Mouse (Mus musculus): ENCODE measurements around the gene Calm3. TPM values are rescaled to one million over a fixed set of nuclear protein-coding genes. Genes with fewer than 3 reads are reported as not detected.
"Not testable (repeated sequence)": the region's sequence is repeated elsewhere in the genome, so short reads cannot be mapped to it uniquely, and the experiment has no call there.

The Calm3 gene
- polyA plus RNA-seq (2015; fragmentation: Nextera tagmentation; extraction: Ambion mirVana): 79.0 and 83.9 TPM in 2 replicates

DNA sequence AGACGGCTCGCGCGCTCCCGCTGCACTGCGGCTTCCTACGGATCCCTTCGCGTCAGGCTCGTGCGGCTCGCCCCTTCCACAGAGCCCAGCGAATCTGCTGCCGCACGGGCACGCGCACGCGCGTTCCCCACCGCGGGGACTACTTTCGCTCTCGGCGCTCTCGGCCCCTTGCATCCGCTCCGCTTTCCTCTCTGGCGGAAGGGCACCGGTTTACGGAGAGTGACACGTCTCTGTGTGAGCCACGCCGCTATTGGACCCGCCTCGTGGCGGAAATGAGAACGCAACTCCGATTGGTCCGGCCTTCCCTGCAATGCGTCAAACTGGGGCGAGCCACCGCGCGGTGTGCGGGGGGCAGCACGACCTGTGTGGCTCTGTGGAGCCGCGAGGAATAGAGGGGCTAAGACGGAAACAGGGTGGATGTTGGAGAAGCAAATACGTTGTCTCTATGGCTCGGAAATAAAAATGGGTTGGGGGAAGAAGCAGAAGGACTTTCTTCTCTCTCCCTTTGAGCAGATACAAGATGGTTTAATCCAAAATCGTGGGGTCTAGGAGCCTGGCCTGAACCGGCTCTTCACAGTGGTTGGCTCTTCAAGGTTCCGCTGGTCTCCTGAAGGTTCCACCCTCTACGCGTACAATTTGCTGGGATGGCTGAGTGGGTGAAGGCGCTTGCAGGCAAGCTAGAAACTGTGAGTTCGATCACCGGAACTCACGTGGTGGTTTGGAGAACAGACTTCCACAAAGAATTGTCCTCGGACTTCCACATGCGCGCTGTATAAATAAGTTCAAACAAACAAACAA, at the start of gene Calm3:
Gene Calm3 (minus strand): TSS at position 78 of the 798 bp plus-strand sequence.
- ATAC-seq (ENCODE audit: insufficient read depth): peak; percentile 91
- peak within 1 kb of the TSS; percentile 97 for H3K9ac ChIP-seq
- no peaks in the 10 kb centered on the region for H3K27me3 ChIP-seq
- peak within 1 kb of the TSS; percentile 85 for H3K4me2 ChIP-seq
- peaks cover 46% of the 10 kb centered on the region for H3K4me1 ChIP-seq (replicated peaks)
- peaks cover 16% of the 10 kb centered on the region for H3K36me3 ChIP-seq (replicated peaks)
- H3K4me3 ChIP-seq (replicated peaks): peak within 1 kb of the TSS; percentile 98
- WGBS (ENCODE audit: insufficient replicate concordance): 1% methylated on average over 64 of the region's 64 CpGs
- H3K9me3 ChIP-seq (replicated peaks): no peaks in the 10 kb centered on the region
- peak within 1 kb of the TSS; percentile 93 for H3K27ac ChIP-seq (replicated peaks)

DNA sequence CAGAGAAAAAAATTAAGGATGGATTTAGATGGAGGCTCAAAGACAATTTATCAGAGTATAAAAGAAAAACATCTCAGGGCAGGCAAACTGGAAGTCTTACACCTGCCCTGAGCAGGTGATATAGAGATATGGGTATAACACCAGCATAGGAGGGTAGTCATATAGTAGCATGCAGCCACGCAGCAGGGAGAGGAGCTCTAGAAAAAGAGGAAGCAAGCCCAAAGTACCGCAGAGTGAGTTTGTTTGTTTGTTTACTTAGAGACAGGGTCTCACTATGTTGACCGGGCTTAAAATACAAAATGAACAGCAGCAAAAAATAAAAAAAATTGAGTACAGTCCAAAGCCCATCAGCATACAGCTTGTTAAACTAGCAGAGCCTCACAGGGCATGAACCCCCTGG, 47.2 kb upstream of the Calm3 start:
- Histone ChIP-seq H3K9me3 (replicated peaks) (no peaks in the 10 kb centered on the region), H3K9ac (no peak overlapping the region), H3K4me1 (replicated peaks) (peaks cover 4% of the 10 kb centered on the region; the same call in 1 of the 2 replicates), H3K4me3 (replicated peaks) (no peak overlapping the region), H3K36me3 (replicated peaks) (no peaks in the 10 kb centered on the region), H3K27me3 (no peaks in the 10 kb centered on the region), H3K27ac (replicated peaks) (no peak overlapping the region), H3K4me2 (no peak overlapping the region)
- 30% methylated on average over 3 of the region's 3 CpGs for WGBS (ENCODE audit: insufficient replicate concordance)
- ATAC-seq (ENCODE audit: insufficient read depth): no peak

DNA sequence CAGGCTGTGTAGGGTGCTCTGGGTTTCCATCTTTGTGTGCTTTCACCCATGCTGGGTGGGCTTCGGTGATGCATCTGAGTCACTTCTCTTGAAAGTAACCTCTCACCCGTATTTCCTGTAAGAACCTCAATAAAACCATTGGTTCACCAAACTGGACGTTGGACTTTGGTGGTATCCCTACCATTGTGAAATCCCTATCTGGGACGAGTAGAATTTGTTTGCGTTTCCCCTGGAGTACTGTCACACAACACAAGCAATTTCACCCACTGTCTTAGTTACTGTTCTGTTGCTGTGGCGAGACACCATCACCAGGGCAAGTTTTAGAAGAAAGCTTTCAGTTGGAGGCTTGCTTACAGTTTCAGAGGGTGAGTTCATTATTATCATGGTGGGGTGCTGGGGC, 44.5 kb upstream of the Calm3 start:
- peak; percentile 52; the same call in 1 of the 2 replicates for ATAC-seq (ENCODE audit: insufficient read depth)
- peak overlapping the region; percentile 53; the same call in 1 of the 2 replicates for H3K27ac ChIP-seq (replicated peaks)
- H3K4me3 ChIP-seq (replicated peaks): no peak overlapping the region
- WGBS (ENCODE audit: insufficient replicate concordance): 58% methylated on average over 6 of the region's 6 CpGs
- no peaks in the 10 kb centered on the region for H3K36me3 ChIP-seq (replicated peaks)
- no peak overlapping the region for H3K9ac ChIP-seq
- H3K4me1 ChIP-seq (replicated peaks): no peaks in the 10 kb centered on the region
- no peaks in the 10 kb centered on the region for H3K9me3 ChIP-seq (replicated peaks)
- no peak overlapping the region for H3K4me2 ChIP-seq
- no peaks in the 10 kb centered on the region for H3K27me3 ChIP-seq

DNA sequence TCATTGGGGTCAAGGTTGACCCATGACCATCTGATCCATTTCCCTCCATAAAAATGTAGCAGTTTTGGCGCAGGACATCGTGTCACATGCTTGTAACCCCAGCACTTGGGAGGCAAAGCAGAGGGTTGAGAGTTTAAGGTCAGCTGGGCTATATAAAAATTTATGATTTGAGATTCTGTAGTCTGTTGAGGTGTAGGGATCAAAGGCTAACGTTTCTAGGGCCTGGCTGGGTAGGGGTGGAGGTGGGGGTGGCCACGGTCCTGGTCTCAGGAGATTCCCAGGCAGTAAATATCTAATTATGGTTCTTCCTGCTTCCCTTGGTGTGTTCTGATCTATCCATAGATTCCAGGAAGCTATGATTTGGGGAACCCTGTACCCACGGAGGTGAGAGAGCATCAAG, 37.8 kb upstream of the Calm3 start:
- 49% methylated on average over 5 of the region's 5 CpGs for WGBS (ENCODE audit: insufficient replicate concordance)
- Histone ChIP-seq H3K9ac (no peak overlapping the region), H3K27ac (replicated peaks) (no peak overlapping the region), H3K27me3 (peaks cover 7% of the 10 kb centered on the region; the same call in 1 of the 2 replicates), H3K36me3 (replicated peaks) (no peaks in the 10 kb centered on the region), H3K9me3 (replicated peaks) (no peaks in the 10 kb centered on the region), H3K4me3 (replicated peaks) (no peak overlapping the region), H3K4me2 (no peak overlapping the region), H3K4me1 (replicated peaks) (no peaks in the 10 kb centered on the region)
- no peak for ATAC-seq (ENCODE audit: insufficient read depth)

DNA sequence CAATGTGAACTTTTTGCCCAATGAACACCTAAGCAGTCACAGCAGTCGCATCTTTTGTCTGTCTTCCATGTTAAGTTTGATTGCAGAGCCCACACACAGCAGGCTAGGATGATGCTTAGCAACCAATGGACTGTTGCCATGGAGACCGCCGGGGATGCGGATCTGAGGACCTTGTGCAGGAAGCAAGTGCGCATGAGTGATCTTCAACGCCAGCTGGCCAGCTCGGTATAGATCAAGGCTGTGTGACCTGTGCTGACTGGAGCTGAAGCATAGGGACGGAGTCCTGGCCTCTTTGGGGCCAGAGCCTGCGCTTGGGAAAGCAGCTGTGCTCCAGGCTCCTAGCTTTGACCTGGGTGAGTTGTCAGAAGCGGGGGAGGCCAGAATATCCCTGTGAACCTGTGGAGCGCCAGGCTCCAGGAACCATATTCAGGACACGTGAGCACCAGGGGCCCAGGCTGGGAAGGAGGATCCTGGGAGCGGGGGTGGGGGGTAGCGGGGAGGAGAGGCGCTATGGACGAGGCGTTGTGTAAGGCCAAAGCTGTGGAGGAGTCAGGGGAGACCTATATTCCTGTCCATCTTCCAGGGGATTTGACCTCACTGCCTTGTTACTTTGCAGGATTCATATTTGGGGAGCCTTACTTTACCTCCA, 35.7 kb upstream of the Calm3 start, which contains the start of gene Pnmal1:
Gene Pnmal1 (plus strand): TSS at position 141 of the 649 bp plus-strand sequence.
- H3K36me3 ChIP-seq (replicated peaks): no peaks in the 10 kb centered on the region
- H3K4me2 ChIP-seq: no peak within 1 kb of the TSS
- ATAC-seq (ENCODE audit: insufficient read depth): no peak
- H3K9me3 ChIP-seq (replicated peaks): no peaks in the 10 kb centered on the region
- no peak within 1 kb of the TSS for H3K4me3 ChIP-seq (replicated peaks)
- 34% methylated on average over 17 of the region's 17 CpGs for WGBS (ENCODE audit: insufficient replicate concordance)
- H3K9ac ChIP-seq: no peak within 1 kb of the TSS
- H3K27ac ChIP-seq (replicated peaks): no peak within 1 kb of the TSS
- no peaks in the 10 kb centered on the region for H3K4me1 ChIP-seq (replicated peaks)
- H3K27me3 ChIP-seq: peaks cover 7% of the 10 kb centered on the region; the same call in 1 of the 2 replicates

DNA sequence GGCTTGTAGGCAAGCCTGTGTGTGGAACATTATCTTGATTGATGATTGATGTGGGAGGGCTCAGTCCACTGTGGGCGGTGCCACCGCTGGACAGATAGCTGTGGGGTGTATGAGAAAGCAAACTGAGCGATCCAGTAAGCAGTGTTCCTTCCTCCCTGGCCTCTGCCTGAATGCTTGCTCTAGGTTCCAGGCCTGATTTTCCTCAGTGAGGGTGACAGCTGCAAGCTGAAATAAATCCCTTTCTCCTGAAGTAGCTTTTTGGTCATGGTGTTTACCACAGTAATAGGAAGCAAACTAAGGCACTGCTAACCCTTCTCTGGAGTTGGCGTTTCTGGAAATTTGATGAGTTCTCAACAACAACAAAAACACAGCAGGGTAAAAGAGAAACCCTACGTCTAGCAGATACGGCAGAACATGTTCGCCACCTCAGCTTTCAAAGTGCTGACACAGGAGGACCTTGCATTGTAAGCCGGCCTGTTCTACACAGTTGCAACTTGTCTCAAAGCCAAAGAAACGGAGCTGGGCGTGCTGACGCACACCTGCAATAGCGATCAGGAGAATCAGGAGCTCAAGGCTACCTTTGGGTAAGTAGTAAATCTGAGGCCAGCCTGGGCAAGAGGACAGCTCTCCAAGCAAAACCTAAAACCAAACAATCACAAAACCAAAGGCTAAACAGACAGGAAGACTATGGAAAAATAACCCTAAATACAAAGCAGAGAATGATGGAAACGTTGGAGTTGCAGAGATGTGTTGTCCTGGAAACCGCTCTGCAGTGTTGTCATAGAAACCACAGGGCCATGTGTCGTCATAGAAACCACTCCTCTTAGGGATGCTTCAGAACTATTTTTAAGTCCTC, 32.7 kb upstream of the Calm3 start:
- ATAC-seq (ENCODE audit: insufficient read depth): no peak
- Histone ChIP-seq H3K9ac (no peak overlapping the region), H3K4me2 (no peak overlapping the region), H3K4me3 (replicated peaks) (no peak overlapping the region), H3K27ac (replicated peaks) (no peak overlapping the region), H3K27me3 (peaks cover 7% of the 10 kb centered on the region; the same call in 1 of the 2 replicates), H3K36me3 (replicated peaks) (no peaks in the 10 kb centered on the region), H3K9me3 (replicated peaks) (no peaks in the 10 kb centered on the region), H3K4me1 (replicated peaks) (no peaks in the 10 kb centered on the region)
- WGBS (ENCODE audit: insufficient replicate concordance): 61% methylated on average over 15 of the region's 15 CpGs

DNA sequence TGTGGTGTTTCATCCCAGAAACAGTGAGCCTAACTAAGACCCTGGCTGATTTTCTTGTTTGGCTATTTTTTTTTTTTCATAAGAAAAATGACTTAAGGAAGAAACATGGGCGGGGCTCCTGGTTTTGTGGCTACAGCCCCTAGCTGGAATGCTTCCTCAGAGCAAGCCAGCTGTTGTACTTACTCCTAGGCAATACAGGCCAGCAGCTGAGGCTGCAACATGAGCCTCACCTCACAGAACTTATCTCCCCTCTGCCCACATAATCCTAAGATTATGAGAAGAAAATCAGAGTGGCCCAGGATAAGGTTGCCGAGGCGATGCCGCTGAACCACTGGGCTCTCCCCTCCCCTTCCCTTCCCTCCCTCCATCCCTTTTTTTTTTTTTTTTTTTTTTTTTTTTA, 31.8 kb upstream of the Calm3 start:
- Histone ChIP-seq H3K27me3 (peaks cover 7% of the 10 kb centered on the region; the same call in 1 of the 2 replicates), H3K4me3 (replicated peaks) (no peak overlapping the region), H3K4me1 (replicated peaks) (no peaks in the 10 kb centered on the region), H3K4me2 (no peak overlapping the region), H3K36me3 (replicated peaks) (no peaks in the 10 kb centered on the region), H3K9me3 (replicated peaks) (no peaks in the 10 kb centered on the region), H3K27ac (replicated peaks) (no peak overlapping the region), H3K9ac (no peak overlapping the region)
- 38% methylated on average over 4 of the region's 4 CpGs for WGBS (ENCODE audit: insufficient replicate concordance)
- ATAC-seq (ENCODE audit: insufficient read depth): no peak

DNA sequence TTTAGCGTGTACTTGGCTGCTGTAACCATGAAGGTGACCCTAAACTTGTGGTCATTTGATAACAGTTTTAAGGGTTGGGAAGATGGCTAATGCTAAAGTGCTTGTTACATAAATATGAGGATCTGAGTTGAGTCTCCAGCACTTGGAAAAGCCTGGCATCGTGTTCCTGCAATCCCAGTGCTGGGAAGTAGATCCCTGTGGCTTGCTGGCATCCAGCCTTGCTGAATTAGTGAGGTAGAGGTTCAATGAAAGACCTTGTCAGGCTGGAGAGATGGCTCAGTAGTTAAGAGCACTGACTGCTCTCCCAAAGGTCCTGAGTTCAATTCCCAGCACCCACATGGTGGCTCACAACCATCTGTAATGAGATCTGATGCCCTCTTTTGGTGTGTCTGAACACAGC, 29.9 kb upstream of the Calm3 start:
- H3K27ac ChIP-seq (replicated peaks); H3K4me1 ChIP-seq (replicated peaks); H3K9me3 ChIP-seq (replicated peaks); H3K36me3 ChIP-seq (replicated peaks); H3K4me2 ChIP-seq; ATAC-seq (ENCODE audit: insufficient read depth); H3K4me3 ChIP-seq (replicated peaks); H3K9ac ChIP-seq: not testable (repeated sequence)
- WGBS (ENCODE audit: insufficient replicate concordance): 52% methylated on average over 2 of the region's 2 CpGs
- H3K27me3 ChIP-seq: peaks cover 19% of the 10 kb centered on the region

DNA sequence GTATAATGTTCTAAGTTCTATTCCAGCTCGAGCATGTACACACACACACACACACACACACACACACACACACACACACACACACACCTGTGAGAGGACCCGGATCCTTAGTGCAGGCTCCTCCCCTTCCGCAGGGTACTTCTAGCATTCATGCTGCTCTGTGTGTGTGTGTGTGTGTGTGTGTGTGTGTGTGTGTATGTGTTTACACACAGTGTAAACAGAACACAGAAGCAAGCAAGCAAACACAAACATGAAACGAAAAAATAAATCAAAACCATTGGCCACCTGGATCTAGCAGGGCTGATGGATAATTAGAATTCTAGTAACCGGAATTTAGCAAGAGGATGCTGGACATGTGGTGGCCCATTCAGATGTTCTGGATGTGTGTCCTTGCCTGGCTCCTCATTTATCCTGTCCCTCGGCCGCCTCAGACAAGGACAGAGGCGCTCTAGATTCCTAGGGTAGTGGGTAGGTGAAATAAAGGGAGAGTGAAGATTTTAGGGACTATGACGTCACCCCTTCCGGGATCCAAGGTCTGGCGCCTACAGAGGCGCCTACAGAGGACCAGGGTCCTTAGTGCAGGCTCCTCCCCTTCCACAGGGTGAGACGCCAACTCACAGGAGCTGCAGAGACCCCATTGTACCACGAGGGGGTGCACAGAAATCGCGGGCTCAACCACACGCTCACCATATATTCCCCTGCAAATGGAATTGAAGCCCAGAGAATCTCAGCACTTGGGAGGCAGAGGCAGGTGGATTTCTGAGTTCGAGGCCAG, 27.1 kb upstream of the Calm3 start:
- Histone ChIP-seq H3K9me3 (replicated peaks) (no peaks in the 10 kb centered on the region), H3K9ac (no peak overlapping the region), H3K4me3 (replicated peaks) (no peak overlapping the region), H3K27me3 (peaks cover 46% of the 10 kb centered on the region), H3K4me2 (no peak overlapping the region), H3K4me1 (replicated peaks) (peaks cover 11% of the 10 kb centered on the region), H3K36me3 (replicated peaks) (no peaks in the 10 kb centered on the region), H3K27ac (replicated peaks) (no peak overlapping the region)
- 23% methylated on average over 18 of the region's 18 CpGs for WGBS (ENCODE audit: insufficient replicate concordance)
- ATAC-seq (ENCODE audit: insufficient read depth): peak; percentile 40; the same call in 1 of the 2 replicates
